Mouse (Mus musculus) layer of hippocampus, adult 9-10 months (tissue): ENCODE results near the gene Lef1.

ENCODE experiments used
- DNase-seq: peaks from one replicate; pipeline ENCODE4 v3.0.0; 2022; ENCODE audit warnings: low spot score

Lef1 gene

GRCm38 (mm10) chr3:131248444-131248843 lies 138.2 kb downstream of the Lef1 start:
- no peak for DNase-seq

GRCm38 (mm10) chr3:131250283-131250682 lies 140.0 kb downstream of the Lef1 start:
- no peak for DNase-seq

GRCm38 (mm10) chr3:131250978-131251377 lies 140.7 kb downstream of the Lef1 start:
- no peak for DNase-seq

GRCm38 (mm10) chr3:131251601-131252000 lies 141.3 kb downstream of the Lef1 start:
- DNase-seq, result no peak

- DNase-seq, result no peak
Observed at GRCm38 (mm10) chr3:131254991-131255390, 144.7 kb downstream of the Lef1 start.

GRCm38 (mm10) chr3:131255399-131255981 lies 145.2 kb downstream of the Lef1 start:
- no peak for DNase-seq

GRCm38 (mm10) chr3:131258921-131259320 lies 148.7 kb downstream of the Lef1 start:
- DNase-seq, result no peak

- no peak for DNase-seq
Observed at GRCm38 (mm10) chr3:131259392-131259965, 149.2 kb downstream of the Lef1 start.

- DNase-seq, result no peak
Observed at GRCm38 (mm10) chr3:131260418-131260817, 150.1 kb downstream of the Lef1 start.

- DNase-seq, result no peak
Observed at GRCm38 (mm10) chr3:131263766-131264486, 153.7 kb downstream of the Lef1 start.

- DNase-seq, result no peak
Observed at GRCm38 (mm10) chr3:131265516-131265915, 155.2 kb downstream of the Lef1 start.

- DNase-seq, result no peak
Observed at GRCm38 (mm10) chr3:131266366-131267050, 156.2 kb downstream of the Lef1 start.

GRCm38 (mm10) chr3:131270381-131270780 lies 160.1 kb downstream of the Lef1 start:
- no peak for DNase-seq

- no peak for DNase-seq
Observed at GRCm38 (mm10) chr3:131271157-131271556, 160.9 kb downstream of the Lef1 start.

GRCm38 (mm10) chr3:131271559-131272373 lies 161.5 kb downstream of the Lef1 start, which contains the start of gene Hadh:
Gene Hadh (minus strand): TSS chr3:131272101.
- DNase-seq, result peak; percentile 68

- DNase-seq, result no peak
Observed at GRCm38 (mm10) chr3:131272374-131273100, 162.3 kb downstream of the Lef1 start.
